In genomic region chr7:127745652-127746493, GRCm38 (mm10) we compare ENCODE assay signal across 8 mouse cellular contexts. TPM values are rescaled to one million over a fixed set of nuclear protein-coding genes. Genes with fewer than 3 reads are reported as not detected.
DNase-seq lines count a peak whose midpoint lies in the region; ATAC-seq lines count a peak whose summit lies in the region.

No protein-coding gene starts in this region.

- peak; percentile 73 for DNase-seq in T-cell, adult 2 months (ENCODE audit: low spot score)
- DNase-seq in cerebellum, postnatal 36 days = peak; percentile 95 to 97
- DNase-seq in frontal cortex, postnatal 36 days (ENCODE audit: low spot score in 2 of 2) = peak; percentile 97 to 99
- peak; percentile 99 for DNase-seq in left cerebral cortex, adult 11 months (ENCODE audit: low spot score)
- peak; percentile 95 to 98 for DNase-seq in lung, postnatal 4 days
- peak; percentile 99 for DNase-seq in right cerebral cortex, adult 18-20 months
- peak; percentile 80 for DNase-seq in urinary bladder, postnatal 10 days (ENCODE audit: low spot score)

- H3K4me1 ChIP-seq in hindbrain, embryonic 15.5 days (replicated peaks) = peaks cover 21% of the 10 kb centered on the region

- peaks cover 24% of the 10 kb centered on the region for H3K36me3 ChIP-seq in hindbrain, embryonic 15.5 days

- H3K27me3 ChIP-seq in hindbrain, embryonic 15.5 days = no peaks in the 10 kb centered on the region

- H3K4me3 ChIP-seq in hindbrain, embryonic 15.5 days = peak overlapping the region; percentile 86

- H3K9me3 ChIP-seq in hindbrain, embryonic 15.5 days = no peaks in the 10 kb centered on the region

- H3K27ac ChIP-seq in hindbrain, embryonic 15.5 days (replicated peaks) = peak overlapping the region; percentile 89

- peak overlapping the region; percentile 87 for H3K4me2 ChIP-seq in hindbrain, embryonic 15.5 days

- peak; percentile 93 for ATAC-seq in hindbrain, embryonic 15.5 days (ENCODE audit: low FRiP score, low read depth)

- WGBS in hindbrain, embryonic 15.5 days = under 1% methylated on average over 38 of the region's 39 CpGs

- peak overlapping the region; percentile 96 for H3K9ac ChIP-seq in hindbrain, embryonic 15.5 days

RNA-seq across cellular contexts. Expression of gene Fbxl19, which starts 1.5 kb away (rescaled TPM):
- polyA plus RNA-seq in hindbrain, embryonic 15.5 days (2015; fragmentation: Nextera tagmentation; extraction: Ambion mirVana) = 10.0 and 10.5 TPM in 2 replicates

RNA-seq across cellular contexts. Expression of gene Ctf2, which starts 13.9 kb away (rescaled TPM):
- 0.14 and 0.35 TPM in 2 replicates for polyA plus RNA-seq in hindbrain, embryonic 15.5 days (2015; fragmentation: Nextera tagmentation; extraction: Ambion mirVana)

RNA-seq across cellular contexts. Expression of gene Orai3, which starts 23.7 kb away (rescaled TPM):
- 9.2 and 10.4 TPM in 2 replicates for polyA plus RNA-seq in hindbrain, embryonic 15.5 days (2015; fragmentation: Nextera tagmentation; extraction: Ambion mirVana)

RNA-seq across cellular contexts. Expression of gene Setd1a, which starts 30.6 kb away (rescaled TPM):
- 20.0 and 20.1 TPM in 2 replicates for polyA plus RNA-seq in hindbrain, embryonic 15.5 days (2015; fragmentation: Nextera tagmentation; extraction: Ambion mirVana)

RNA-seq across cellular contexts. Expression of gene Ctf1, which starts 33.3 kb away (rescaled TPM):
- 3.8 and 5.4 TPM in 2 replicates for polyA plus RNA-seq in hindbrain, embryonic 15.5 days (2015; fragmentation: Nextera tagmentation; extraction: Ambion mirVana)

Comparison
In these comparisons a context has a peak if more than half of its experiments do, and no peak if none do; other contexts are left out.
1. Peak in every context shown above with its lines: DNase-seq, ATAC-seq, H3K4me3 ChIP-seq and H3K27ac ChIP-seq.